Mouse (Mus musculus): ENCODE measurements around the gene Serpinb1c. TPM values are rescaled to one million over a fixed set of nuclear protein-coding genes. Genes with fewer than 3 reads are reported as not detected.
A peak's percentile ranks its signal among the peaks of the same experiment; 100 is the strongest.
"Not testable (repeated sequence)": the region's sequence is repeated elsewhere in the genome, so short reads cannot be mapped to it uniquely, and the experiment has no call there.

The Serpinb1c gene
- 0.69 TPM for polyA plus RNA-seq (2021)

DNA sequence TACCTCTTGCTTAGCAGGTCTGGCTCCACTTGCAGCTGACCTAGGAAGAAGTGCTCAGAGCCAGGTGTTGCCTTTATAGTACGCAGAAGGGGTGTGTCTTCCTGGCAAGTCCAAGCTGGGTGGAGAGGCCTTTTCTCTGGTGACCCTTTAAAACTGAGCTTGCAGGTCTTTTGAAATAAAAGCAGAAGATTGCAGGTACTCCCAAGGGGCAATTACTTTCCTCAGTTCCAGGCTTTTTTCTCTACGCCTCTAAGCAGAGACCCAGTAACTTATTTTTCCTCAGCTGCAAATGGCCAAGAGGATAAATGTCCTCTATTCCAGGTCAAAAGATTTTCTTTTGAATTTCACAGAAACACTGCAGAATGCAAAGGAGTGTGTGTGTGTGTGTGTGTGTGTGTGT lies at the start of gene Serpinb1c:
Serpinb1c (minus strand) TSS at position 101 of the 400 bp plus-strand sequence.
- in situ Hi-C loops (cut with MboI; ENCODE audit: low pct_unique_long_range_greater_than_20kb) = loop anchor here (5.0 kb wide), 1 partner anchor 46 kb away; the partner anchor contains the start of gene Serpinb1a
- POLR2A ChIA-PET = interaction anchor here (1.1 kb wide), 1 partner anchor 47 kb away, joined by 5 read pairs; the partner anchor contains the start of gene Serpinb1a

DNA sequence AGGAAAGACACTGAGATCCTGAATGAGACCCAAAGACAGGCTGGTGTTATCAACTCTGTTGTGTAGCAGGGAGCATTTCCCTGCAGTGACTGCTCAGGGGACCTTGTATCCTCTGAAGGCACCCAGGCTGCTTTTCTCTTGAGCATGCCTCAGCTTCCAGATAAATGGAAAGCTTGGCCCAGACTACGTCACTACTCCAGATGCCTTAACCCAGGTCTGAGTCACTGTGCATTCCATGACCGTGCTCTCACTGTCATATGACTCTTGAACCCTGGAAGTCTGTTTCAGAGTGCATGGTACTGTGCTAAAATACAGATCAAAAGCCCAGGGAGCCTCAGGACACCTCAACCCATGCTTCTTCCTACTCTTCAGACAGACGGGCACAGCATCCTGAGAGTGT lies 41.2 kb upstream of the Serpinb1c start:
- in situ Hi-C loops (cut with MboI; ENCODE audit: low pct_unique_long_range_greater_than_20kb); CTCF ChIA-PET; DNase-seq (ENCODE audit: low read depth, low spot score); POLR2A ChIA-PET; H3K27me3 ChIP-seq: not testable (repeated sequence)
- peak; percentile 82 for ATAC-seq

More for the DNA sequence above, at the start of gene Serpinb1c:
- H3K27me3 ChIP-seq = no peaks in the 10 kb centered on the region
- DNase-seq (ENCODE audit: low read depth, low spot score) (no peak), ATAC-seq (no peak)
- TF ChIP-seq CTCF (IDR thresholded peaks at IDR 0.05) = no peak
- CTCF ChIA-PET = interaction anchor here (0.6 to 1.7 kb wide), 2 partner anchors 47 to 107 kb away, joined by 3 to 6 read pairs; partner anchors contain the start of gene Serpinb1a

DNA sequence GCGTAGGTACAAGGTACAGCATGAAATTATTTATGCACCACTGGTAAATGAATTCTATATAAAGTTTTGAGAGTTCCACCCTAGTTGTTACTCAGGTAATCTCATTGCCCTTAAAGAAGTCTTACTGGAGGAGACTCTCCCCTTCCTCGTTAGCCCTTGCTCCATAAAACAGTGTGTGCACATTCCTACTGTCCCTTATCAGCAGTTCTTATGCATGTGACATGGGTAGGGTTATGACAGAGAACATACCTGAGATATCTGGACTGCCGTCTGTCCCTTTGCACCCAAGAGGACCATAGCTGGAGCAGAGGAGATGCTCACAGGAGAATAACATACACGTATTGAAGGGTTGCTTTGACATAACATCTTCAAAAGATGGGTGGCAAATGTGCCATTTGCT lies 40.3 kb upstream of the Serpinb1c start:
- ATAC-seq; DNase-seq (ENCODE audit: low read depth, low spot score); in situ Hi-C loops (cut with MboI; ENCODE audit: low pct_unique_long_range_greater_than_20kb); POLR2A ChIA-PET; H3K27me3 ChIP-seq: not testable (repeated sequence)
- CTCF ChIA-PET = interaction anchor here (1.1 kb wide), 1 partner anchor 20 kb away, joined by 3 read pairs; no protein-coding TSS in a partner anchor

DNA sequence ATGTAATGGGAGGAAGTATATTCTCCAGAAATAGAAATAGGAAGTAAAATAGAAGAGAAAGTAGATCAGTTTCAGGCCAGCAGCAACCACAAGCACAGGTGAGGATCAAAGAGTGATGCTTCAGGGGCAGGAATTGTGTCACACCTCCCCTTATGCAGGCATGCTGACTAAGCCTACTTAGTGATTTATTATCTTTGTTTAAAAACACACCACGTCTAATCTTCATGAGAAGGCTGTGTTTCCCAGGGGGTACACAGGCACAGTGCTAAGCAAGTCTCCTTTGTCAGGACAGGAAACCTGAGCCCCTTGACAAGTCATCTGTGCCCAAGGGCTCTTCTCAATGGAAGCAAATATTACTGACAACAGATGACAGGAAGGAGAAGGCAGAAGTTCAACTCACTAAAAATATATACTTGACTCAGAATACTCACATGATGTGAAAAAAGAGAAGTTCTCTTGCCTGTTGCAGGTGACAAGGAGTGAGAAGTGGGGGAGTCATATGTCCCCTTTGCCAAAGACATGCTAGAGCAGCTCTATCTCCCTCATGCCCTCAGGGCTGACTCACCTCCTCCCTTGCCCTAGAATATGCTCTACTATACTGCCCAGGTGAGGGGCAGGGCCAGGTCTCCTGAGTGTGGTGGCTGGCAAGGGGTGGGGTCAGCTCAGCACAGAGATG lies 36.8 kb upstream of the Serpinb1c start:
- ATAC-seq = no peak
- in situ Hi-C loops (cut with MboI; ENCODE audit: low pct_unique_long_range_greater_than_20kb) = no loop called here
- ChIA-PET CTCF (no interaction called here), POLR2A (no interaction called here)
- TF ChIP-seq CTCF (IDR thresholded peaks at IDR 0.05) = no peak
- H3K27me3 ChIP-seq = no peaks in the 10 kb centered on the region
- no peak for DNase-seq (ENCODE audit: low read depth, low spot score)

DNA sequence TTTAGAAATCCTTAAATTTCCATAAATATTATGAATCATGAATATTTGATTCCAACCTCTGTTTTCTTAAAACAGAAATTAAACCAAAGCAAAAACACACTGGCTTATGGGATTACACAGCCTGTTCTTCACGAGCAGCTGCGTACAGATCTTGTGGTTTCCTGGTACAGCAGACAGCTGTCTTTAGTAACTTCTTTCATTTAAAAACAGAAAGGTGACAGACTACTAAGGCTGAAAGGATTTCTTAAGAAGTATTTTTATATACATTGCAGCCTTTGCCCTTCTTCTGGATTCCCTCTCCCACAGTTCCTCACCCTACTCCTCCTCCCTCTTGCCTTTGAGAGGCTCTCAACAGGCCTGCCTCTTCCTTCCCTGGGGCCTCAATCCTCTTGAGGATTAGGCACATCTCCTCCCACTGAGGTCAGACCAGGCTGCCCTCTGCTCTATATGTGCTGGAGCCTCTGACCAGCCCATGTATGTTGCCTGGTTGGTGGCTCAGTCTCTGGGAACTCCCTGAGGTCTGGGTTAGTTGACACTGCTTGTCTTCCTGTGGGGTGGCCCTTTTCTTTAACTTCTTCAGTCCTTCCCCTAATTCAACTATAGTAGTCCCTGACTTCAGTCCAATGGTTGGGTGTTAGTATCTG lies 31.2 kb upstream of the Serpinb1c start:
- no peak for TF ChIP-seq CTCF (IDR thresholded peaks at IDR 0.05)
- DNase-seq (ENCODE audit: low read depth, low spot score) (no peak), ATAC-seq (no peak)
- ChIA-PET POLR2A (interaction anchor here (0.8 kb wide), 1 partner anchor 33 kb away, joined by 3 read pairs; no protein-coding TSS in a partner anchor), CTCF (interaction anchor here (1.2 kb wide), 1 partner anchor 45 kb away, joined by 3 read pairs; no protein-coding TSS in a partner anchor)
- H3K27me3 ChIP-seq = no peaks in the 10 kb centered on the region
- in situ Hi-C loops (cut with MboI; ENCODE audit: low pct_unique_long_range_greater_than_20kb) = no loop called here

DNA sequence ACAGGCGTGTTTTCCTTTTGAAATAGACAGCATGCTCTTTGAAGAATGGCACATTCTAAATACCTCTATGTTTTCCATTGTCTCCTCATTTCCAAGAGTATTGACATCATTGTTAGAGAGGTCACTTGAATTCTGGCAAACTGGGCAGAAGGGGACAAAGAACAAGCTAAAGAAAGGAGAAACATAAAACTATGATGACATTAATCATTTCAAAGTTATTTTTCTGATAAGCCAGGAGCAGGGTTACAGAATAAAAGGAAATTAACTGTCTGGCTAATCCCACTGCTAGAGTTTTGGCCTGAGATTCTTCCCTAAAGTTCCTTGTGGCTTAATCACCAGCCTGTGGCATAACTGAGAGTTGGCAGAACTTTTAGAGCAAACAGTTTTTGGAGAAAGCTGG lies 29.2 kb upstream of the Serpinb1c start:
- ChIA-PET POLR2A (interaction anchor here (1.0 kb wide), 1 partner anchor 37 kb away, joined by 3 read pairs; no protein-coding TSS in a partner anchor), CTCF (interaction anchor here (1.1 to 1.5 kb wide), 4 partner anchors 37 to 77 kb away, joined by 4 to 5 read pairs (median 4); partner anchors contain the start of gene Serpinb6b)
- TF ChIP-seq CTCF (IDR thresholded peaks at IDR 0.05) = no peak
- H3K27me3 ChIP-seq = no peaks in the 10 kb centered on the region
- ATAC-seq (no peak), DNase-seq (ENCODE audit: low read depth, low spot score) (no peak)
- in situ Hi-C loops (cut with MboI; ENCODE audit: low pct_unique_long_range_greater_than_20kb) = no loop called here

DNA sequence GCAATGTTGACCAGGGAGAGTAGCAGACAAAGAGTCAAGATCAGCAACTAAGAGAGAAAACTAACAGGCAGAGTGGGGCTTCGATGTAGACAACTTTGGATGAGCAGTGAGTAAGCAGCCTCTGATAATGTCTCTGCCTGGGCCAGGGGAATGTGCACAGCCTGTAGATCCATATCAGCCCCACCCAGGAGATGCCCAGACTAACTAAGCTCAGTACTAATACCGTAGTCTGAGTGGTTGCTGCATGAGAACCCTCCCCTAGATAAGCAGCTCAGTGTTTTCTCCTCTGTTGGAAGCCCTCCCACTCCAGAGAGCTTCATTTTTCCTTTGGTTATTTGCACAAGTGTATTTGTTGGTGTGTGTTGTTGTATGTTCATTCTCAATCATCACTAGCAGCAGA lies 28.6 kb upstream of the Serpinb1c start:
- no peak for TF ChIP-seq CTCF (IDR thresholded peaks at IDR 0.05)
- CTCF ChIA-PET = interaction anchor here (1.5 kb wide), 2 partner anchors 38 to 39 kb away, joined by 4 to 5 read pairs; partner anchors contain the start of gene Serpinb6b
- ATAC-seq = no peak
- POLR2A ChIA-PET = interaction anchor here (1.0 kb wide), 1 partner anchor 38 kb away, joined by 3 read pairs; no protein-coding TSS in a partner anchor
- no peak for DNase-seq (ENCODE audit: low read depth, low spot score)
- no peaks in the 10 kb centered on the region for H3K27me3 ChIP-seq
- in situ Hi-C loops (cut with MboI; ENCODE audit: low pct_unique_long_range_greater_than_20kb) = no loop called here

DNA sequence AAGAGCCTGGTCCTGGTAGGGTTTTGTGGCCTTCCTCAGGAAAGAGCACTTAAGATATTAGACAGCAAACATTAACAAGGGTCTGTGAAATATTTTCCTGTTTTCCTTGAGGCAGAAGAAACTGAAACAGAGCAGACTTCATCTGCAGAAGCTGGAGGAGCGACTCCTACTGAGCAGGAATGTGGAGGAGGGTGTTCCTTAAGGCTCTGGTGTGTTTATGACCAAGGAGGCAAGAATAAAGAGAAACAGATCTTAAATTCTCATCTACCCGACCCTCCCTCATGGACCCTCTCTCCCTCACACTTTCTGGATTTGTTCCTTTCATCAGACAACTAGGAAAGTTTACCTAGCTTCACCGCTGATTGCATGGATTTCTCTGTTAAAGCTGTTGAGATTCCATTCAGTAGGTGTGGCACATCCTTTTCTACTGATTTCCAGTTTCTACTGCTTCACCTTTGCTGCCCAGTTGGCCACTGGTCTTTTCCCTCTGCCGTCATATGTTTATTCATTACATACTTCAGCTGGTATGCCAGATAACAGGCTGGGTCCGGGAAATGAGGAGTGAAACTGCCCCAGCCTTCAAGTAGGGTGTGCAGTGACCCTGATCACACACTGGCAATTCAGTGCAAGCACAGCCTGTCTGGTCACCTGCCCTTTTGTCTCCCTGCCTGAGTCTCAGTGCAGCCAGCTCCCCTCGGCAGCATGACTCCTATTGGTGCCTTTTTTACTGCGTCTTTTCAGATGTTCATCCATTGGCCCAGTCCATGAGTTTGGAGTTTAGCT lies 26.8 kb upstream of the Serpinb1c start:
- H3K27me3 ChIP-seq = no peaks in the 10 kb centered on the region
- ChIA-PET CTCF (interaction anchor here (0.9 to 1.8 kb wide), 5 partner anchors 12 to 80 kb away, joined by 3 to 5 read pairs (median 4); no protein-coding TSS in a partner anchor), POLR2A (interaction anchor here (0.7 to 1.4 kb wide), 2 partner anchors 40 to 154 kb away, joined by 3 to 4 read pairs; partner anchors contain the start of gene Serpinb6b)
- in situ Hi-C loops (cut with MboI; ENCODE audit: low pct_unique_long_range_greater_than_20kb) = no loop called here
- ATAC-seq = peak; percentile 93
- DNase-seq (ENCODE audit: low read depth, low spot score) = no peak
- TF ChIP-seq CTCF (IDR thresholded peaks at IDR 0.05) = peak; percentile 21

DNA sequence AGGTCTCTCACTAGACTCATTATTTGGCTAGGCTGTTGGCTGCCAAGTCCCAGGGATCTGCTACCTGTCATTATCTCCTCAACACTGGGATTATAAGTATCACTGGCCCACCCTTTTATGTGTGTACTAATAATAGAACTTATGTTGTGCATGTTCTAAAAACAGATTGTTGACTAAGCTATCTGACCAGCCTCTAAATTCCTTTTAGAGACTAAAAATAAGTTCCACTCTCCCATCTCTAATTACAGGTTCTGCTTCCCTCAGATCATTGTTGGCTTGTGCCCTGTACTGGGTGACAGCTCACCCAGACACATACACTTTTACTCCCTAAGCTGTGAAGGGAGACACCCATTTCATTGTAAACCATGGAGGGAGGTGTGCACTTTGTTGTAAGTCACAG lies 24.6 kb upstream of the Serpinb1c start:
- ChIA-PET POLR2A (interaction anchor here (1.1 kb wide), 1 partner anchor 40 kb away, joined by 3 read pairs; no protein-coding TSS in a partner anchor), CTCF (interaction anchor here (1.1 to 1.9 kb wide), 3 partner anchors 10 to 43 kb away, joined by 3 to 6 read pairs (median 5); no protein-coding TSS in a partner anchor)
- DNase-seq (ENCODE audit: low read depth, low spot score) (no peak), ATAC-seq (no peak)
- in situ Hi-C loops (cut with MboI; ENCODE audit: low pct_unique_long_range_greater_than_20kb) = no loop called here
- no peaks in the 10 kb centered on the region for H3K27me3 ChIP-seq
- no peak for TF ChIP-seq CTCF (IDR thresholded peaks at IDR 0.05)
